Mouse (Mus musculus) layer of hippocampus, postnatal 14 days (tissue): ENCODE results near the gene Spsb2. TPM values are rescaled to one million over a fixed set of nuclear protein-coding genes. Genes with fewer than 3 reads are reported as not detected.
"Not testable (repeated sequence)": the region's sequence is repeated elsewhere in the genome, so short reads cannot be mapped to it uniquely, and the experiment has no call there.

Experiments
- DNase-seq, 2 experiments: peaks; one replicate each; pipeline ENCODE4 v3.0.0; 2021 to 2022; ENCODE audit warnings: low spot score in 2 of 2, mixed read lengths in 1 of 2
- total RNA-seq, 2 experiments: library from RNA; stranded (reverse); gene quantifications; 2 replicates each; pipeline ENCODE4 v1.2.3; 2021

The Spsb2 gene
- total RNA-seq, 2 experiments from 2014 or later: 5.7 to 6.7 TPM

- DNase-seq: no peak
Measured at GRCm38 (mm10) chr6:124796200-124796599, 12.3 kb upstream of the Spsb2 start.

GRCm38 (mm10) chr6:124802400-124802799 is 6.1 kb upstream of the Spsb2 start:
- not testable (repeated sequence) for DNase-seq

- DNase-seq: no peak
Measured at GRCm38 (mm10) chr6:124803061-124803460, 5.4 kb upstream of the Spsb2 start.

- DNase-seq: not testable (repeated sequence)
Measured at GRCm38 (mm10) chr6:124803691-124804090, 4.8 kb upstream of the Spsb2 start.

GRCm38 (mm10) chr6:124804341-124804740 is 4.1 kb upstream of the Spsb2 start:
- DNase-seq: no peak

- DNase-seq: peak; percentile 92 to 97
Measured at GRCm38 (mm10) chr6:124805341-124806321, 2.8 kb upstream of the Spsb2 start.

- DNase-seq: no peak
Measured at GRCm38 (mm10) chr6:124806446-124807140, 1.9 kb upstream of the Spsb2 start.

GRCm38 (mm10) chr6:124807366-124807765 is 1.1 kb upstream of the Spsb2 start:
- DNase-seq: no peak

- DNase-seq: no peak
Measured at GRCm38 (mm10) chr6:124807986-124808357, 489 bp upstream of the Spsb2 start.

GRCm38 (mm10) chr6:124809052-124809774 is 752 bp downstream of the Spsb2 start:
- DNase-seq: peak; percentile 72 to 73

- no peak for DNase-seq
Measured at GRCm38 (mm10) chr6:124809775-124810538, 1.5 kb downstream of the Spsb2 start.

- DNase-seq: not testable (repeated sequence)
Measured at GRCm38 (mm10) chr6:124810566-124811402, 2.3 kb downstream of the Spsb2 start.

GRCm38 (mm10) chr6:124811403-124811665 is 2.9 kb downstream of the Spsb2 start:
- no peak for DNase-seq

- no peak for DNase-seq
Measured at GRCm38 (mm10) chr6:124811701-124812560, 3.5 kb downstream of the Spsb2 start.

GRCm38 (mm10) chr6:124812848-124813247 is 4.4 kb downstream of the Spsb2 start:
- DNase-seq: no peak

- DNase-seq: peak; percentile 62 to 75
Measured at GRCm38 (mm10) chr6:124813496-124813895, 5.0 kb downstream of the Spsb2 start.

GRCm38 (mm10) chr6:124813933-124814332 is 5.5 kb downstream of the Spsb2 start, which contains the start of gene Tpi1:
Gene Tpi1 (minus strand): TSS chr6:124814296.
- peak; percentile 85 to 93 for DNase-seq

GRCm38 (mm10) chr6:124814448-124814847 is 6.0 kb downstream of the Spsb2 start:
- no peak for DNase-seq
